Mouse (Mus musculus) embryonic fibroblast, embryonic 13.5 days (primary cell): ENCODE measurements at regions not wholly inside any gene's neighbourhood (a gene's known extent, or its start where the extent isn't known, plus 50 kb on each side); places are given as distances from the start of the nearest gene placed in this dataset.

ENCODE experiments used
- H3K27ac ChIP-seq: 2 replicates; pipeline ENCODE4 v1.5.1; 2012; ENCODE audit warnings: low read length, control low read depth, inconsistent platforms; ENCODE audit not compliant: insufficient read depth
- H3K4me1 ChIP-seq: 2 replicates; pipeline ENCODE4 v1.6.1; 2011; ENCODE audit warnings: low read length; ENCODE audit not compliant: control insufficient read depth, insufficient read depth
- H3K4me3 ChIP-seq: 2 replicates; pipeline ENCODE4 v1.5.1; 2011; ENCODE audit warnings: mild to moderate bottlenecking, control low read depth, low read length; ENCODE audit not compliant: insufficient read depth
- CTCF ChIP-seq: IDR thresholded peaks from 2 replicates; pipeline ENCODE4 v1.5.1; 2011; ENCODE audit warnings: mild to moderate bottlenecking, control low read depth, low read length, moderate library complexity, borderline replicate concordance; ENCODE audit not compliant: insufficient read depth
- POLR2A ChIP-seq: IDR thresholded peaks from 2 replicates; pipeline ENCODE4 v1.6.1; 2011; ENCODE audit warnings: low read depth, mild to moderate bottlenecking, control low read depth, low read length, moderate library complexity

DNA sequence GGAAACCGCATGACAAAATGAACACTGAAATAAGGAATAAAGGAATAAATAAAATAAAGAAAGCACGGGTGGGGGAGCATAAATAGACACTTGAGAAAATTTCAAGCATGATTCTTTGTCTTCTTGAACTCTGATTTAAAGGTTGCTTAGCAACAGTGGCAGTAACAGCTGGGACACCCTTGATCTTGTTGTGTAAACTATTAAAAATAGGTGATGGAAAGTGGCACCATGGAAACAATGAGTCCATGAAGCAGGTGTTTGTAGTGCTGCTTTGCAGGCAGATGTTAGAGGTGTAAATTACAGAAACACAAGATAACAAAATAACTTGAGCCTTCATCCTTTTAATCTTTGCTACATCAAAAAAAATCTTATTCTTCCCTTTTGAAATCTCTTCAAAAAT, 688.2 kb upstream of the Gje1 start:
- Histone ChIP-seq H3K27ac (no peak overlapping the region), H3K4me3 (no peak overlapping the region), H3K4me1 (no peaks in the 10 kb centered on the region)
- TF ChIP-seq POLR2A (no peak), CTCF (no peak)

DNA sequence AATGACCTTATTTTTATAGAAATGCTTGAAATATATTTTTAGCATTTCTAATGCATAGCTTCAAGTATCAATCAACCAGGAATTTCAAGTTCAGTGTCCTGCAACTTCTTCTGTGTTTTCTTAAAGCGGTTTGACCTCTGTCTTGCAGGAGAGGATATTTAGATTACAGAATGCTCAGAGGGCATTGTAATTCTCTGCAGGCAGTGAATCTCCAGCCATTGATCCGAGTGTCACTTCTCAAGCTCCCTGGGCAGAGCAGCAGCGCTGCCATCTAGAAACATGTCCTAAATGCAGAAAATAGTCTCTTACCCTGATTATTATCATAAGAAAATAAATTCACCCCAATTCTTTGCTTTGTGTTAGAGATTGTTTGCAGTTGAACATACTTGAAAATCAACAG, 687.7 kb upstream of the Gje1 start:
- TF ChIP-seq CTCF (no peak), POLR2A (no peak)
- Histone ChIP-seq H3K4me3 (no peak overlapping the region), H3K4me1 (no peaks in the 10 kb centered on the region), H3K27ac (no peak overlapping the region)

DNA sequence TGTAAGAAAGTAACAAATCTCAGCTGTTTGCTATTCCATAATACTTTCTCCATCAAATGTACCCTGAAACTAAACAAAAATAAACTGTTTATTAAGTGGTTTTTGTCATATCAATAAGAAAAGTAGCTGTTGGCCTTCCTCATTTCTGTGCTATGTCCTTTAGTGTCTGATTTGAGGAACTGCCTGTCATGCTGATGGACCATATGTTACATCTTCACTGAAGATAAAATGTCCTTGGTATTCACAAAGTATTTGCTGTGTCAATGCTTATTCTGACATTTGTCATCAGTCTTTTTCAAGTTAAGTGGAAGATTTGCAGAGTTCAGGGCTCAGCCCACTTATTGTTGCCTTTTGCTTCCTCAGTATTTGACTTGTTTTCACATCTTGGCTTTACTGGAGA, 682.0 kb upstream of the Gje1 start:
- Histone ChIP-seq H3K27ac (no peak overlapping the region), H3K4me1 (no peaks in the 10 kb centered on the region), H3K4me3 (no peak overlapping the region)
- no peak for TF ChIP-seq POLR2A
- no peak for TF ChIP-seq CTCF

DNA sequence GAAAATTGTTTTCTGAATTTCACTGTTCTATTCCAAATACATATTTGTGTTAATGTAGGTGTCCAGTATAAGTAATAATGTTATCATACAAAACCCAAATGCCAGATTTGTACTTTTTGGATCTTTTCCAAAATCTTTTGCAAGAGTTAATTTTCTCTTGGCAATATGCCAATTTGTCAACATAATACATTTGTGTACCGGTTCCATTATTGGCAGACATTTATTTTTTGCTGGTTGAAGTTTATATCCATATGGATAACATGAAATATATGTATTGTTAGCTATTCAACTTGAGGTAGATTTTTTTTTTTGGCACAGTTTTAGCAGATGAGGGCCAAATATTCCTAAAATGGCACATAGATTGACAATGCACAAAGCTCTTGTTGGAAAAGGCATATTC, 679.1 kb upstream of the Gje1 start:
- Histone ChIP-seq H3K27ac (no peak overlapping the region), H3K4me3 (no peak overlapping the region), H3K4me1 (peaks cover 2% of the 10 kb centered on the region)
- TF ChIP-seq POLR2A (no peak), CTCF (no peak)

DNA sequence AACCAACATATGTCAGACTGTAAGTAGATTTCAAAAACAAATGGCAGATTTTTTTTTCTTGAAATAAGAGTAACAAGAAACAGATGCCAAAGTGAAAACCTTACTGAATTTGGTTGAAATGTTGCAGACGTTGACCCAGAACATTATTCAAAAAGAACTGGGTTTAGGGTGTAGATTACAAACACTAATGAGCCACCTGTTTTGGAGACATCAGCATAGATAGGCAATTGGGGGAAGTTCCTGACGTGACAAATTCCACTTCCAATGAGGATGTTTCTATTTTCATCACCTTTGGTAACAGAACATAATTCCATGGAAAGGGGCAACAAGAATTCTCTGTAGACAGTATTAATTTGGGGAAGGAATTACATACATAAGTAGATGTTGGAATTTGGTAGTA, 677.3 kb upstream of the Gje1 start:
- Histone ChIP-seq H3K4me3 (no peak overlapping the region), H3K4me1 (peaks cover 2% of the 10 kb centered on the region), H3K27ac (no peak overlapping the region; the same call in 1 of the 2 replicates)
- TF ChIP-seq POLR2A (no peak), CTCF (no peak)

DNA sequence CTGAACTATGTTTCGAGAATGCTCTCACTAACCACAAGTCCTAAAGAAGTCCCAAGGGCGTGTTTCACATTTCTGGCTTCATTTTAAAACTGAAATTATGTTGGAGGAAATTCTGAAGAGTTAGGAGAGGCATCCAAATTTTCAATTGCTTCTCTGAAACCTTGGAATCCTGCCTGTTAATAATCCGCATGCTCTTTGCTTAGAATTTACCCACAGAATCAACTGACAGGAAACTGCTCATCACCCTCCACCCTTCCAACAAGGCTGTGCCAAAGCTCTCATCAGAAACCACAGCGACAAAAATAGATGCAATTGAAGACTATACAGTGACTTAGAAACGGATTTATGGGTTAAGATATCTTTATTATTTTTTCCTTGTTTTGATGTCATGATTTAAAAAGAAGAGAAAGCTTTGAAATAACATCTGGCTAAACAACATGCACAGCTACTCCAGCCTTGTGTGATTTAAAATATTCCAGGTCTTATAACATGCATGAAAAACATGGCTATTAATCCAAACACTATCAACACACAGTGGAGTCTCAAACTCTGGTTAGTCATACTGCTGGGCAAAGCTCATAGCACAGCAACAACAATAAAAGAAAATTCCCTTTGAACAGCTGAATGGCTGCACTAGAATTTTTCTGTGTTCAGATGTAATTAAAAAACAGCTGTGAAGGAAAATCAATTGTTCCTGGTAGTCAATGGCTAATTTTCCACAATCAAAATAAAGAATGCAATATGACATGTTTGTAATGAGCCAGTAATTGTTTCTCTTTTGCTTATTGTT, 674.2 kb upstream of the Gje1 start:
- TF ChIP-seq CTCF (no peak), POLR2A (no peak)
- Histone ChIP-seq H3K4me1 (peaks cover 2% of the 10 kb centered on the region), H3K27ac (peak overlapping the region; percentile 99), H3K4me3 (no peak overlapping the region)

GRCm38 (mm10) chr10:15373571-15373970, 655.6 kb upstream of the Gje1 start:
- TF ChIP-seq CTCF (no peak), POLR2A (no peak)
- H3K4me3 ChIP-seq: no peak overlapping the region

More at GRCm38 (mm10) chr10:15373571-15373970, 655.6 kb upstream of the Gje1 start:
- Histone ChIP-seq H3K4me1 (no peaks in the 10 kb centered on the region), H3K27ac (no peak overlapping the region)
